Mouse (Mus musculus) liver, adult 2 months (tissue): ENCODE data around the gene Smim6.

Source experiments
- CTCF ChIP-seq: fragments of 200-500 bp; IDR thresholded peaks from 2 replicates; pipeline ENCODE4 v1.5.1; 2011; ENCODE audit warnings: low read depth, low read length, control low read depth
- POLR2A ChIP-seq: fragments of 200-500 bp; IDR thresholded peaks from 2 replicates; pipeline ENCODE4 v1.6.1; 2011; ENCODE audit warnings: low read length, control low read depth; ENCODE audit not compliant: insufficient read depth; ENCODE audit errors: extremely low read depth

DNA sequence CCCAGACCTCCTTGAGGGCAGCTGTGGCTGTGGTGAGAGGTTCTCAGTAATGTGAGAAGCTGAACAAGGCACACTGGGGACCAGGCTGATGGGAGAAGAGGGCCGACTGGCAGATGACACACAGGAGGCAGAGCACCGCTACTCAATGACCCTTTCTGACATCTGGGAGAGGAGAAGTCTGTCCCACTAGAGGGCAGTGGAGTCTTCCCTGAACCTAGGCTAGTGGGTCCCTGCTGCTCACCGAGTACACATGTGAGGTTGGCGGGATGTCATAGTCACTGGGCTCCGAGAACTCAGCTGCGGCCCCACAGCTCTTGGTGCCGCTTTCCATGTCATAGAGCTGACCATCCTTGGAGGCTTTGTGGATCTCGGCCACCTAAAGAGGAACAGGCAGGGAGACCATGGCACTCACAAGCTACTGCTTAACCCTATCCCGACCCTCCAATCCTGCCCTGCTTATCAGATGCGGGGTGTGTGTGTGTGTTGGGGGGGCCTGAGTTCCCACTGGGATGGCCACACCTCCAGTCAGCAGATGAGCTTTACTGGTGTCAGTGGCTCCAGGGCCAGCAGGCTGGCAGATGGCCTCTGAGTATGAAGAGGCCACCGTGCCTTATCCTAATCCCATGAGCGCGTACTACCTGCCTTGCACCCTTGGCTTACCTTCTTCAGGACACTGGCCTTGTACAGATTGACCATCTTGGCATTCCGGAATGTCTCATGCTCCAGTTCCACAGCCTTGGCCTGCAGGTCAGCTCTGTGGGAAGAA, 16.9 kb upstream of the Smim6 start:
- TF ChIP-seq POLR2A (no peak), CTCF (peak; percentile 24; the same call in 1 of the 2 replicates)
